Mouse (Mus musculus) heart, adult 2 months (tissue): ENCODE data around the gene Evi5l. TPM values are rescaled to one million over a fixed set of nuclear protein-coding genes. Genes with fewer than 3 reads are reported as not detected.
"Not testable (repeated sequence)": the region's sequence is repeated elsewhere in the genome, so short reads cannot be mapped to it uniquely, and the experiment has no call there.

ENCODE experiments used
- DNase-seq, 2 experiments: peaks; one replicate each; pipeline ENCODE4 v3.0.0; 2021
- H3K27ac ChIP-seq: fragments of 200-600 bp; 2 replicates; pipeline ENCODE4 v1.8.1; 2022
- H3K27me3 ChIP-seq: fragments of 200-500 bp; 2 replicates; pipeline ENCODE4 v1.6.1; 2012; ENCODE audit warnings: mild to moderate bottlenecking, low read length, inconsistent platforms, mixed read lengths; ENCODE audit not compliant: control insufficient read depth, insufficient read depth
- H3K36me3 ChIP-seq: fragments of 200-500 bp; 2 replicates; pipeline ENCODE4 v1.6.1; 2012; ENCODE audit warnings: low read length, inconsistent platforms; ENCODE audit not compliant: control insufficient read depth, insufficient read depth
- H3K4me1 ChIP-seq: fragments of 200-500 bp; 2 replicates; pipeline ENCODE4 v1.6.1; 2011; ENCODE audit warnings: low read length; ENCODE audit not compliant: control insufficient read depth, insufficient read depth
- H3K4me3 ChIP-seq: fragments of 200-600 bp; 2 replicates; pipeline ENCODE4 v1.8.1; 2022
- H3K79me2 ChIP-seq: fragments of 200-500 bp; replicated peaks from 2 replicates; pipeline ENCODE4 v1.6.1; 2012; ENCODE audit warnings: mild to moderate bottlenecking, inconsistent platforms, low read length, moderate library complexity, mixed read lengths; ENCODE audit not compliant: control insufficient read depth, insufficient read depth
- H3K9ac ChIP-seq: fragments of 200-500 bp; 2 replicates; pipeline ENCODE4 v1.6.1; 2012; ENCODE audit warnings: low read depth, mild to moderate bottlenecking, control low read depth, inconsistent platforms, low read length, mixed read lengths
- CTCF ChIP-seq: fragments of 200-600 bp; IDR thresholded peaks from 2 replicates; pipeline ENCODE4 v1.8.1; 2022; ENCODE audit warnings: antibody characterized with exemption, mild to moderate bottlenecking, moderate library complexity
- EP300 ChIP-seq: fragments of 200-500 bp; IDR thresholded peaks from 2 replicates; pipeline ENCODE4 v1.6.1; 2011; ENCODE audit warnings: low read depth, low read length, control low read depth; ENCODE audit not compliant: insufficient read depth
- POLR2A ChIP-seq: fragments of 200-500 bp; IDR thresholded peaks from 2 replicates; pipeline ENCODE4 v1.6.1; 2011; ENCODE audit warnings: mild to moderate bottlenecking, low read depth, low read length, control low read depth; ENCODE audit not compliant: insufficient read depth
- WGBS: fragments of 180-500 bp; shearing (Covaris S2); methylation state at CpG from one replicate; pipeline ENCODE4 v1.1.7; 2018; 5-methylcytosine and 5-hydroxymethylcytosine counted together
- intact Hi-C: fragments of 180-260 bp; cut with DNase I; formaldehyde crosslinking; loops from one replicate; pipeline ENCODE4 v1.15.1; 2025
- polyA plus RNA-seq: library from polyadenylated mRNA; depleted of rRNA; stranded (reverse); fragments of >200 nt; gene quantifications from 2 replicates; pipeline ENCODE4 v1.2.3, GENCODE M21; 2012
- total RNA-seq, 2 experiments: library from RNA; stranded (reverse); gene quantifications; 2 replicates each; pipeline ENCODE4 v1.2.3; 2021

The Evi5l gene
- total and polyA plus RNA-seq, 3 experiments = 20.2 to 22.3 (median 20.6) TPM

DNA sequence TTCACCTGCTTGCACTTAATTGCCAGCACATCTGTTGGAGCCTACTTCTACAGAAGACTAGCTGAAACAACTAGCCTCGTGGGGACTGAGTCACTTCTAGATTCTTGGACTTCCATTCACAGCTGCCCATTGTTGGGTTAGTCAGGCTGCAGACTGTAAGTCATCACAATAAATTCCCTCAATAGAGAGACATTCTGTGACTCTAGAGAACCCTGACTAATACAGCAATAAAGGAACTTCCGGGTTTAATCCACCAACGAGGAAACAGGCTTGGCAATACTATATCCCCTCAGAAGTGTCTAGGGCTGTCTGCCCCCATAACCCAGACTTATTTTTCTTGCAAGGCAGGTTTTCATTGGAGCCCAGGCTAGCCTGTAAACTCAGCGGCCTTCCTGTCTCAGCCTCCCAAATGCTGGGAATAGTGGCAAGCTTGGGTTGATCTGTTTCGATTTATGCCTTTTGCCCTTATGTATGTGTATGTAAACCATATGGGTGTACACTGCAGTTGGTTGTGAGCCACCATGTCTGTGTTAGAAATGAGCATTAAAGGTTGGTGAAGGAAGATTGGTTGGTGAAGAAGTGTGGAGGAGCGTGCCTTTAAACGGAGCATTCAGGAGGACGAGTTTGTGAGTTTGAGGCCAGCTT is 85.9 kb downstream of the Evi5l start:
- Histone ChIP-seq H3K79me2 (0 out of 2 replicates have a peak, but pooled peaks cover 2% of the 10 kb centered on the region), H3K27ac (peak overlapping the region; percentile 86; the same call in 1 of the 2 replicates), H3K27me3 (no peaks in the 10 kb centered on the region), H3K36me3 (no peaks in the 10 kb centered on the region), H3K4me1 (peaks cover 5% of the 10 kb centered on the region), H3K4me3 (peak overlapping the region; percentile 88), H3K9ac (peak overlapping the region; percentile 12; the same call in 1 of the 2 replicates)
- WGBS = 34% methylated on average over 8 of the region's 8 CpGs
- no peak for DNase-seq
- intact Hi-C loops = loop anchor here (1.0 to 5.0 kb wide), 5 partner anchors 13 to 341 kb away; no protein-coding TSS in a partner anchor
- TF ChIP-seq POLR2A (no peak), CTCF (no peak), EP300 (no peak)

DNA sequence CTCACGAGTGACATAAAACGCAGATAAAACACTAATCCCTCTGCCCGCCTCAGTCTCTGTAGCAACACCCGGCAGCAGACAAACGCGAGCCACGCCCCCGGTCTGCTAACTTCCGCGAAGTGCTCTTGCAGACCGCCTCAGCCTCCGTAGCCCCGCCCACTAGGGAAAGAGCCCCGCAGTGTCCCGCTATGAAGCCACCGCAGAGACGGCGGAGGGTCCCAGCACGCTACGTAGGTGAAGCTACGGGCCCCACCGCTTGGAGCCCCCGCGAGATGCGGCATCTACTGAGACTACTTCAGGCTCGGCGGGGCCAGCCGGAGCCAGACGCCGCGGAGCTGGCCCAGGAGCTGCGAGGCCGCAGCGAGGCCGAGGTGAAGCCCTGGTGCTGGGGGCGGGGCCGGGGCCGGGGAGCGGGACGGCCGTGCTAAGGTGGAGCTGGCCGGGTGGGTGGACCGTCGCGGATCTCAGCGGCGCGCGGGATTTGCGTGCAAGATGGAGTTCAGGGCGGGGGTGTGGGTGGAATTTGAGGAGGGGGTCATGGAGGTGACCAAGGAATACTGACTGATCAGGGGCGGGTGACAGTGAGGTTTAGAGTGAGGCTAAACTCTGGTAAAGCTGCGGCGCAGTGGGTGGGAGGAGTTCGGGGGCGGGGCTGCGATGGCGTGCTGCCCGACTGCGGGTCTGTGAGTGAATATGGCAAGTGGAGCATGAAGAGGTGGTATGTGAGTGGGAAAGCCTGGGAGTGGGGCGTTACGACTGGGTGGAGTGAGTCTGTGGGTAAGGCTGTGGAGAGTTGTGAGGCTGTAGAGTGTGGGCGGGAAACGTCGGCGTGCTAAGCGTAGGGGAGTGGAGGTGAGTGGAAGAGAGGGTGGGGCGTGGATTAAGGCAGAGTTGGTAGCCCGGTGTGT is 86.8 kb downstream of the Evi5l start, which contains the start of gene Snapc2:
Gene Snapc2 (plus strand): TSS at position 147 of the 908 bp plus-strand sequence.
- H3K79me2 ChIP-seq = 0 out of 2 replicates have a peak, but pooled peaks cover 2% of the 10 kb centered on the region
- H3K27me3 ChIP-seq = no peaks in the 10 kb centered on the region
- H3K4me1 ChIP-seq = peaks cover 5% of the 10 kb centered on the region
- peak within 1 kb of the TSS; percentile 88 for H3K4me3 ChIP-seq
- intact Hi-C loops = loop anchor here (1.0 to 5.0 kb wide), 5 partner anchors 14 to 340 kb away; no protein-coding TSS in a partner anchor
- peak; percentile 97 to 98 for DNase-seq
- H3K27ac ChIP-seq = peak within 1 kb of the TSS; percentile 86
- under 1% methylated on average over 69 of the region's 69 CpGs for WGBS
- TF ChIP-seq POLR2A (peak; percentile 65), CTCF (no peak), EP300 (0 out of 2 replicates have a peak, but pooled peaks have one; percentile 25)
- H3K36me3 ChIP-seq = no peaks in the 10 kb centered on the region
- peak within 1 kb of the TSS; percentile 91 for H3K9ac ChIP-seq

DNA sequence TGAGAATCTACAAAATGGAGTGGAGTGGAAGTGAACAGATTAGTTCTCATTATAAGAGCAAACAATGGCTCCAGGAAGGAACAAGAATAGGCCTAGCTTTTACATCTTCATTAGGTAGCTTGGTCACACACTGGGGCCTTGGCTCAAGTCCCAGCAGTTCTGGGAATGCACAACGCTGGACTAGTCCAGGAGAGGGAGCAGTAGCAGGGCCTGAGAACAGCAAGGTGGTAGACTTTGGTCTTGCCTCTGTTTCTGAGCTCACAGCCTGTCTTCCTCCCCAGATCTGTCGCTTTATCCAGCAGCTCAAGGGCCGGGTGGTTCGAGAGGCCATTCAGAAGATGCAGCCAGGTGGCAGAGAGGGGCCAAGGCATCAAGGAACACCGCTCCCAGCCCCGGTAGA is 87.6 kb downstream of the Evi5l start:
- no peaks in the 10 kb centered on the region for H3K27me3 ChIP-seq
- H3K4me3 ChIP-seq = no peak overlapping the region; the same call in 1 of the 2 replicates
- 0 out of 2 replicates have a peak, but pooled peaks cover 2% of the 10 kb centered on the region for H3K79me2 ChIP-seq
- intact Hi-C loops = loop anchor here (5.0 kb wide), 3 partner anchors 62 to 263 kb away; no protein-coding TSS in a partner anchor
- TF ChIP-seq EP300 = no peak
- TF ChIP-seq CTCF = peak; percentile 65
- H3K27ac ChIP-seq = no peak overlapping the region; the same call in 1 of the 2 replicates
- H3K4me1 ChIP-seq = peaks cover 5% of the 10 kb centered on the region
- no peaks in the 10 kb centered on the region for H3K36me3 ChIP-seq
- H3K9ac ChIP-seq = no peak overlapping the region
- WGBS = 70% methylated on average over 6 of the region's 6 CpGs
- DNase-seq = peak in 1 of 2 experiments; percentile 48

DNA sequence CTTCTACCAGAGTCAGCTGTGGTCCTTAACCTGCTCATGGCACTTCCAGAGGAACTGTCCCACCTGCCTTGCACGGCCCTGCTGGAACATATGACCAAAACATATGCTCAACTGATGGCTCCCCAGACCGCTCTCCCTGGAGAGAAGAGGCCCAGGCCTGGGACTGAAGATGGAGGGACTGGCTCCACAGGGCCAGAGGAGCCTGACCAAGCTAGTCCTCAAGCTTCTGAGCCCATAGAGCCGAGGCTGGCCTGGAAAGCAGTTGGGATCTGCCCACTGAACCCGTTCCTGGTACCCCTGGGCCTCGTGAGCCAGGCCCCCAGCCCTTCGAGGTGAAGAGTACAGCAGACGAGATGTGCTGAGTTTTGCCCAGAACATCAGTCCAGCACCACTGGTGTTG is 89.1 kb downstream of the Evi5l start:
- H3K27me3 ChIP-seq, intact Hi-C loops, H3K27ac ChIP-seq, DNase-seq, H3K36me3 ChIP-seq, H3K4me3 ChIP-seq, H3K4me1 ChIP-seq, H3K79me2 ChIP-seq, H3K9ac ChIP-seq: not testable (repeated sequence)
- 86% methylated on average over 7 of the region's 7 CpGs for WGBS

DNA sequence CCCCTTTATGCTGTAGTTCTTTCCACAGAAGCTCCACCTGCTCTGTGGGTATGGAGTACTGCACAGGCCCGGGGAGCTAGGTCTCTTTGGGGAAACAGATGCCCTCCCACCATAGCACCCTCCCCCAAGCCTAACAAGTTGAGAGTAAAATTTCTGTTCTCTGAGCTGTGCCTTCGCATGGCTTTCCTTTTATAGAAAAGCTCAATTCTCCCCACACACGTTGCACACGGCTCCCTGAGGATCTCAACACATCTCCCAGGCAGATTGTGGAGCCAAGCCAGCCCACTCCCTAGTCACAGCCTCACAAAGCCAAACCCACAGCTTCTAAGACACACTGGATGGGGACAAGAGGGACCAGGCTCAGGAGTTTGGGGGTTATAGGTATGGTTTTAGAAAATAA is 90.5 kb downstream of the Evi5l start:
- Histone ChIP-seq H3K4me1 (peaks cover 8% of the 10 kb centered on the region), H3K36me3 (no peaks in the 10 kb centered on the region), H3K27me3 (no peaks in the 10 kb centered on the region), H3K4me3 (no peak overlapping the region), H3K27ac (no peak overlapping the region), H3K9ac (no peak overlapping the region), H3K79me2 (0 out of 2 replicates have a peak, but pooled peaks cover 2% of the 10 kb centered on the region)
- intact Hi-C loops = no loop called here
- no peak for TF ChIP-seq EP300
- TF ChIP-seq POLR2A = no peak
- no peak for TF ChIP-seq CTCF
- no peak for DNase-seq
- 37% methylated on average over 4 of the region's 4 CpGs for WGBS
